Mouse (Mus musculus) ES-E14 (cell line): Measurements from ENCODE around the gene Muc13.

Experiments
- CHD2 ChIP-seq: IDR thresholded peaks from 2 replicates; pipeline ENCODE4 v1.6.1; 2014; ENCODE audit warnings: mild to moderate bottlenecking, low read depth, low read length, inconsistent platforms
- HCFC1 ChIP-seq: IDR thresholded peaks from 2 replicates; pipeline ENCODE4 v1.6.1; 2012; ENCODE audit warnings: low read length, inconsistent platforms, borderline replicate concordance; ENCODE audit not compliant: insufficient read depth
- MAFK ChIP-seq: IDR thresholded peaks from 2 replicates; pipeline ENCODE4 v1.6.1; 2014; ENCODE audit warnings: mild to moderate bottlenecking, low read depth, low read length, inconsistent platforms; ENCODE audit not compliant: insufficient read depth
- ZC3H11A ChIP-seq: IDR thresholded peaks from 2 replicates; pipeline ENCODE4 v1.6.1; 2012; ENCODE audit warnings: low read depth, mild to moderate bottlenecking, inconsistent platforms, low read length, borderline replicate concordance
- ZNF384 ChIP-seq: IDR thresholded peaks from 2 replicates; pipeline ENCODE4 v1.6.1; 2012; ENCODE audit warnings: low read depth, low read length, inconsistent platforms

DNA sequence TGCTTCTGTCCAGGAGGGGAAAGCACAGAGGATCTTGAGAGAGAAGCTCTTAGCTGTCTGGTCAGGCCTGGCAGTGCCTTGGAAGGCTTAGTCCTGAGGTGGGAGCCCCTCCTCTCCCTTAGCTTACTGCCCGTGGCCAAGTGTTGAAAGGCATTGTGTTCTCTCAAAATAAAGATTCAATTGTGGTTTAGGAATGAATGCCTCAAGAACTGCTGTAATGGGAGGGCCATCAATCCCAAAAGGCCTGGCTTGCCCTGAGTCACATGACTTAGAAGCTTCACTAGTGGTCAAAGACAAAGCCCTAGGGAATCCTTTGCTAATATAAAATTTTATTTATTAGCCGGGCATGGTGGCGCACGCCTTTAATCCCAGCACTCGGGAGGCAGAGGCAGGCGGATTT, 30.8 kb downstream of the Muc13 start:
- TF ChIP-seq MAFK (no peak), CHD2 (no peak), ZNF384 (no peak), HCFC1 (no peak), ZC3H11A (no peak)
